Mouse (Mus musculus) limb, embryonic 13.5 days (tissue): ENCODE measurements around the gene Scrn1. TPM values are rescaled to one million over a fixed set of nuclear protein-coding genes. Genes with fewer than 3 reads are reported as not detected.
A peak's percentile ranks its signal among the peaks of the same experiment; 100 is the strongest.

Experiments
- ATAC-seq: fragments of 200-750 bp; cut with Nextera tagmentation; 2 replicates; pipeline ENCODE4 v1.8.0; 2017; ENCODE audit warnings: low read depth, moderate number of reproducible peaks, moderate TSS enrichment; ENCODE audit not compliant: low FRiP score
- H3K27ac ChIP-seq: fragments of 300-500 bp; sonication (generic); 2 replicates; pipeline ENCODE4 v1.5.1; 2015; ENCODE audit warnings: inconsistent platforms, mild to moderate bottlenecking, moderate library complexity
- H3K27me3 ChIP-seq: fragments of 300-500 bp; sonication (generic); 2 replicates; pipeline ENCODE4 v1.6.1; 2015; ENCODE audit warnings: mild to moderate bottlenecking, inconsistent platforms
- H3K36me3 ChIP-seq: fragments of 300-500 bp; sonication (generic); 2 replicates; pipeline ENCODE4 v1.6.1; 2015; ENCODE audit warnings: inconsistent platforms, mild to moderate bottlenecking, moderate library complexity
- H3K4me1 ChIP-seq: fragments of 300-500 bp; sonication (generic); 2 replicates; pipeline ENCODE4 v1.6.1; 2015; ENCODE audit warnings: inconsistent platforms
- H3K4me2 ChIP-seq: fragments of 300-500 bp; sonication (generic); replicated peaks from 2 replicates; pipeline ENCODE4 v1.6.1; 2015; ENCODE audit warnings: inconsistent platforms, mild to moderate bottlenecking, moderate library complexity
- H3K4me3 ChIP-seq: fragments of 300-500 bp; sonication (generic); 2 replicates; pipeline ENCODE4 v1.5.1; 2015; ENCODE audit warnings: moderate library complexity, mild to moderate bottlenecking, inconsistent platforms
- H3K9ac ChIP-seq: fragments of 300-500 bp; sonication (generic); 2 replicates; pipeline ENCODE4 v1.6.1; 2015; ENCODE audit warnings: mild to moderate bottlenecking, inconsistent platforms
- H3K9me3 ChIP-seq: fragments of 300-500 bp; sonication (generic); 2 replicates; pipeline ENCODE4 v1.6.1; 2016; ENCODE audit warnings: inconsistent platforms
- WGBS: fragments of 180-500 bp; shearing (Covaris S2); methylation state at CpG from one replicate; pipeline ENCODE4 v1.1.7; 2015; 5-methylcytosine and 5-hydroxymethylcytosine counted together
- polyA plus RNA-seq: library from polyadenylated mRNA; unstranded; fragments of >200 nt; fragmentation: Nextera tagmentation; extraction: Ambion mirVana; gene quantifications from 2 replicates; pipeline ENCODE4 v1.2.1, GENCODE M21; 2015

Scrn1 gene
- polyA plus RNA-seq, 1 experiment from 2014 or later = 13.0 TPM

DNA sequence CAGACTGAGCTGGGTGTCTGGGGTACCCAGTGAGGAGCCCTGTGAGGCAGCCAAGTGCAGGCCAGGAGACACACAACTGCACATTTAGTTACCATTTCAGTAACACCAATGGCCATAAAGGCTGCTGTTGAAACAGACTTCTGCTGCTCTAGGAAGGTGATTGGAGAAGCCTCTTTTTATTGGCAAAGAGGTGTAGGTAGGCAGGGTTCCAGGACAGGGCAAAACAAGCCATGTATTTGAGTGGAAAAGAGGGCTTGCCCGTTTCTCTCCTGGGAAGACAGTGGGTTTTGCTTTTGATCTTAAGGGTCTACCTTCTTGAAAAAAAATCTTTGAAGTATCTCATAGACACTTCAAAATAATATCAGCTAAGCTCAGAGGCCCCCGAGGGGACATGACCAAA is 54.0 kb downstream of the Scrn1 start:
- no peaks in the 10 kb centered on the region for H3K36me3 ChIP-seq
- no peak overlapping the region for H3K4me2 ChIP-seq
- no peak overlapping the region for H3K9ac ChIP-seq
- H3K9me3 ChIP-seq = no peaks in the 10 kb centered on the region
- no peak overlapping the region for H3K27ac ChIP-seq
- ATAC-seq = no peak
- H3K4me3 ChIP-seq = no peak overlapping the region
- H3K4me1 ChIP-seq = peaks cover 18% of the 10 kb centered on the region
- H3K27me3 ChIP-seq = 0 out of 2 replicates have a peak, but pooled peaks cover 6% of the 10 kb centered on the region
- 72% methylated on average over 2 of the region's 2 CpGs for WGBS

DNA sequence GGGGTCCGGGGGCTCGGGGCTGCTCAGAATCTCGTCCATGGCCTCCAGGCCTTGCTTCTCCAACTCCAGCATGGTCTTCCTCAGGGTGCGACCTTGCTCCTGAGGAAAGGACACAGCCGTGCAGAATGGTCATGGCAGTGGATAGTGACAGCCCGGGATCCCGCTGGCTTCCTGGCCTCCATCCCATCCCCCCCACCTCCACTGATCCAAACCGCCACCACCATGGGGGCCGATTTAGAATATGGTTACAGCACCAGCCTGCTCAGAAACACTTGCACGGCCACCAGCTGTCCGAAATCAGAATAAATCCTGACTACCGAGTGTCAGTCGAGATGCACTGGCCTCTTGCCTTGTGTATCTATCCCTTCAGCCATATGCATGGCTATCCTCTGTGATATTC is 57.0 kb downstream of the Scrn1 start:
- no peak overlapping the region for H3K27ac ChIP-seq
- peaks cover 3% of the 10 kb centered on the region; the same call in 1 of the 2 replicates for H3K27me3 ChIP-seq
- no peaks in the 10 kb centered on the region for H3K36me3 ChIP-seq
- H3K4me2 ChIP-seq = no peak overlapping the region
- ATAC-seq = no peak
- no peak overlapping the region for H3K4me3 ChIP-seq
- H3K9ac ChIP-seq = no peak overlapping the region
- H3K4me1 ChIP-seq = peaks cover 18% of the 10 kb centered on the region
- 91% methylated on average over 13 of the region's 13 CpGs for WGBS
- no peaks in the 10 kb centered on the region for H3K9me3 ChIP-seq

DNA sequence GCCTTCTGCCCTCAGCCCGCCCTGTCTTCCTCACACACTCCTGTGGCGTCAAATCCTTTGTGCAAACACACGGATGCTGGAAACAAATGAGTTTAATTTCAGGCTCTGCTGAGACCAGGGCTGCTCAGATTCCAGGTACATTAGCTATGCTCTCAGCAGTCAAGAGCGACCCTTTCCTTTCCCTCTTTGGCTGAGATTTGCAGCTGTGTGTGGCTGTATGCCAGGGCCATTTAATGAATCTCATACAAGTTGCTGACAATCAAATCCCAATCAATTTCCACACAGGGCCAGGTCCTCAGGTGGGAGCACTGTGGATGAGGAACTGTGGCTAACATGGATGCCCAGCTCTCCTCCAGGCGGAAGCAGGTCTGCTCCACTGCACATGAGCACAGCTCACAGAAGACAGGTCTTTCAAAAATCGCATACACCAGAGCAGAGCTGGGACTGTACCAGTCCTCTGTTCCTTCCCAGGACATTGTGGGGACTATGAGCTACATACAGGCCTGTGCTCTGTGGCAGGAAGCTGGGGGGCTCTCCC is 58.0 kb downstream of the Scrn1 start:
- 37% methylated on average over 6 of the region's 6 CpGs for WGBS
- Histone ChIP-seq H3K27me3 (no peaks in the 10 kb centered on the region; the same call in 1 of the 2 replicates), H3K4me2 (no peak overlapping the region), H3K36me3 (no peaks in the 10 kb centered on the region), H3K9me3 (no peaks in the 10 kb centered on the region), H3K4me1 (peaks cover 18% of the 10 kb centered on the region), H3K9ac (peak overlapping the region; percentile 8; the same call in 1 of the 2 replicates), H3K4me3 (no peak overlapping the region), H3K27ac (peak overlapping the region; percentile 45; the same call in 1 of the 2 replicates)
- peak; percentile 52 for ATAC-seq

DNA sequence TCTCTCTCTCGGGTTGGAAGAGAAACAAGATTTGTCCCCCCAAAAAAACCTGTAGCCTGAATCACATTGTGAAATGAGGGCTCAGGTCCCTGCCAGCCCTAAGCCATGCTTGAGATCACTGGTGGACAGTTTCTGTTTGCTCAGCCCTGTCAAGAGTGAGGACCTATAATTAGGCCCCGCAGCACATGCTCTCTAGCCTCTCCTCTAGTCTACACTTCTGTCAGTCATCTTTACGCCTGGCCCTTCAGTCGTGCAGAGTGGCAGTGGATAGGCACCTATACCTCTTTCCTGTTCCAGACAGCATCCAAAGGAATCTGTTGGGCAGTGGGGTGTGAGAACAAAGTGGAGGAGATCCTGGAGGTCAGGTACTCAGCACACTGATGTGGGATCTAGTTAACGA is 58.5 kb downstream of the Scrn1 start:
- H3K9me3 ChIP-seq = no peaks in the 10 kb centered on the region
- H3K9ac ChIP-seq = peak overlapping the region; percentile 8; the same call in 1 of the 2 replicates
- H3K4me3 ChIP-seq = no peak overlapping the region
- H3K36me3 ChIP-seq = no peaks in the 10 kb centered on the region
- no peak overlapping the region for H3K4me2 ChIP-seq
- ATAC-seq = no peak
- peak overlapping the region; percentile 11; the same call in 1 of the 2 replicates for H3K27ac ChIP-seq
- peaks cover 20% of the 10 kb centered on the region for H3K4me1 ChIP-seq
- 62% methylated on average over 5 of the region's 5 CpGs for WGBS
- H3K27me3 ChIP-seq = no peaks in the 10 kb centered on the region; the same call in 1 of the 2 replicates

DNA sequence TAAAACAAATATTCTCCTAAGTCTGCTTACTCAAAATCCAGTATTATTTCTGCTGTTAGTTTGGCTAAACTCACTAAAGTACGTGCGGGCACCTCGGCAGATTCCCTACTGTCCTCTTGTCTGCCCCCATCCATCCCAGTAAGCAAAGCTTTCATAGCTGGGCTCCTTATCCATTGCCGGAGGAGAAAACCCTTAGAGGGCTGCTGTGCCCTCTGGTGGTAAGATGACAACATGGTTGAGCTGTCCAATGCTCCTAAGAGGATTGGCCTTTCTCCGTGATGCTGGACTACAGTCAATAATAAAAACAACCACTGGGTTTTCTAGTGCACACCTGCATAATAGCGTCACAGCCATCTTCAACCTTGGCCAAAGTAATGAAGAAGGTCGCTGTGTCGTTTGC is 59.3 kb downstream of the Scrn1 start:
- Histone ChIP-seq H3K4me1 (peaks cover 20% of the 10 kb centered on the region), H3K9me3 (no peaks in the 10 kb centered on the region), H3K27ac (no peak overlapping the region), H3K27me3 (peaks cover 3% of the 10 kb centered on the region; the same call in 1 of the 2 replicates), H3K9ac (no peak overlapping the region), H3K4me3 (no peak overlapping the region), H3K36me3 (peaks cover under 1% of the 10 kb centered on the region; the same call in 1 of the 2 replicates), H3K4me2 (no peak overlapping the region)
- 46% methylated on average over 8 of the region's 8 CpGs for WGBS
- no peak for ATAC-seq

DNA sequence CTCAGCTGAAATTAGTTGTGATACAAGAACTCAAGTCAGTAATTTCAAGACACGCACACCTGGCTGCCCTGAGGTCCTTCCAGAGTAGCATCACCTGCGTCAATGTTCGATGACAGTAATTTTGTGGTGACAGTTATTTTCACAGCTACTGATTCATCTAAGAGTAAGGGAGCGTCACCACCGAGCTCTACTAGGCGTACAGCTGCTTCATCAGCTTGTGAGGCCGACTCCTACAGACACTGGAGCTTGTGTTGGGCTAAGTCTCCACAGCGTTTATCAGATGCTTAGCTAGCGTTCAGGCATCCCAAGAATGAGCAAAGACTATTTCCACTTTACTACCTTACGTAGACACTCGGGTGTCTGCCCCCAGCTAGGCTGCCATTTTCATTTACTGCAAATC is 60.0 kb downstream of the Scrn1 start:
- Histone ChIP-seq H3K4me3 (no peak overlapping the region), H3K9me3 (no peaks in the 10 kb centered on the region; the same call in 1 of the 2 replicates), H3K4me2 (no peak overlapping the region), H3K27ac (no peak overlapping the region), H3K4me1 (peaks cover 23% of the 10 kb centered on the region), H3K9ac (no peak overlapping the region), H3K27me3 (peaks cover 3% of the 10 kb centered on the region; the same call in 1 of the 2 replicates), H3K36me3 (peaks cover 3% of the 10 kb centered on the region; the same call in 1 of the 2 replicates)
- no peak for ATAC-seq
- WGBS = 79% methylated on average over 11 of the region's 11 CpGs

DNA sequence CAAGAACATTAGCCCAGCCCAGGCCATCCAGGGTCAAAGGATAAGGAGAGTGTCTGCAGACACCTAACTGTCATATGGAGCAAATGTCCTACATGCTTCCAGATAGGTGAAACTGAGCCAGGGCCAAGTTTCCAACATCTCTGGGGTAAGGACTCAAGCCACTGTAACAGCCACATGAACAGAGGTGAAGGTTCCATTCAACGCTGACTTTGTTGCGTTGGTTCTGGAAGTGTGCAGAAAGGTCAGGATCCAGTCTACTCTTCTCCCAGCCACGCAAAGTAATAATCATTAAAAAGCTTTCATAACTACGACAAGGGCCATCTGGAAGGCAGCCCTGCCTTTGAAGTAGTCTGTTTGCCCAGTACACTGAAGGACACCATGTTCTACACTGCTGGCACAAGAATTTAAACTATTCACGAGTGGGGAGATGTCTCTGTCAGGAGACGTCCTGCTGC is 63.6 kb downstream of the Scrn1 start:
- Histone ChIP-seq H3K4me2 (no peak overlapping the region), H3K36me3 (peaks cover 3% of the 10 kb centered on the region; the same call in 1 of the 2 replicates), H3K4me1 (peaks cover 7% of the 10 kb centered on the region), H3K9me3 (no peaks in the 10 kb centered on the region; the same call in 1 of the 2 replicates), H3K27ac (no peak overlapping the region), H3K4me3 (no peak overlapping the region), H3K27me3 (peaks cover 6% of the 10 kb centered on the region; the same call in 1 of the 2 replicates), H3K9ac (no peak overlapping the region)
- WGBS = 53% methylated on average over 6 of the region's 6 CpGs
- ATAC-seq = no peak

DNA sequence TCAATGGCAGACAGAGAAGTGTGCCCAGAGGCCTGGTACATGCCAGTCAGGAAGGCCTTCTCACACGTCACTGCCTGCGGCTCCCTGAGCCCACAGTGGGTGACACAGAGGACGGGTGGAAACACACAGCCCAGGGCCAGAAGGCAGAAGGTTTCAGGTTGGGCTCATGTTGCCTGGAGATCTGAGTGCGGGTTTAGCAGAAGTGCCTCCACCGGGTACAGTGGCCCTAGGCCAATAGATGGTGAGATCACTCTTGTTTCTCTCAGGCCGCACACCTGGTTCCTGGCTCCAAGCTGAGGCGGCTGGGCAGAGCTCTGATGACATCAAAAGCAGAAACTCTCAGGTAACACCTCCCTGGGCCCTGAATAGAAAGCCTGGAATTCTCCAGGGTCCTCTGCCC is 70.1 kb downstream of the Scrn1 start:
- 74% methylated on average over 7 of the region's 7 CpGs for WGBS
- ATAC-seq = no peak
- H3K4me2 ChIP-seq = no peak overlapping the region

DNA sequence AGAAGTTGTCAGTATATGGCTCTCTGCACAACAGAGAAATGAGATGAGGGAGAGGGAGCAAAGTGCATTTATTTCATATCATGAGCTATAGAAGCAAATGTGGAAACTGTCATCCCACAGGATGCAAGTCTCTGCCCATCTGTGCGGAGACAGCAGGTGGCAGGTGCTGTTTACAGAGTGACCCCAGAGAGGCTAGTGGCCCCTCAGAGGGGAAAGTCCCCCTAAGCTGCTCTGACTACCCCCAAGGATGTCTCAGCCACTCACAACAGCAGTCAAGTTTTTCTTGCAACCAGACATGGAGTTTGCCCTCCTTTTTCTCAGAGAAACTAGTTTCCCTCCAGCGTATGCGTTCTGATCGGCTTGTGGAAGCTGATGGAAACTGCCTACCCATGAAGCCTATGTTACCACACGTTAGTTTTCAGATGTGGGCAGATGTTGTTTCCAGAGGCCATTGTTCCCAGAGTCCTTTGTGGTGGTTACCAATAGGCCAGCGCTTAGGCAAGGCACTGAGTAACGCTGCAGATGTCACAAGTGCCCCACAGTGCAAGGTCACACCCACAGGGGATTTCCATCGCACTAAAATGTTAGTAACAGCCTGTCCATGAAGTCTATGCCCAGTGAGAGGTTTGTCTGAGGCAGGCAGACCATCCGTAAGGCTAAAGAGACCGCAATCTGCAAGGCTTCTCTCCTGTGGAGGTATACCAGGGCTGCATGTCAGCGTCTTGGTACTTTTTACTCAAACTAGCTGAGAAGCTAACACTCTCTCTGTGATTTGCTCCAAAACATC is 71.5 kb downstream of the Scrn1 start:
- Histone ChIP-seq H3K4me1 (peaks cover 12% of the 10 kb centered on the region), H3K36me3 (no peaks in the 10 kb centered on the region), H3K27ac (no peak overlapping the region), H3K9me3 (no peaks in the 10 kb centered on the region; the same call in 1 of the 2 replicates), H3K4me2 (no peak overlapping the region), H3K9ac (no peak overlapping the region), H3K4me3 (no peak overlapping the region), H3K27me3 (peaks cover 21% of the 10 kb centered on the region; the same call in 1 of the 2 replicates)
- 71% methylated on average over 11 of the region's 11 CpGs for WGBS
- ATAC-seq = no peak

More for the DNA sequence above, 70.1 kb downstream of the Scrn1 start:
- Histone ChIP-seq H3K9me3 (no peaks in the 10 kb centered on the region; the same call in 1 of the 2 replicates), H3K9ac (no peak overlapping the region), H3K4me3 (no peak overlapping the region), H3K4me1 (peaks cover 12% of the 10 kb centered on the region), H3K27ac (no peak overlapping the region), H3K27me3 (peaks cover 20% of the 10 kb centered on the region; the same call in 1 of the 2 replicates), H3K36me3 (no peaks in the 10 kb centered on the region)

DNA sequence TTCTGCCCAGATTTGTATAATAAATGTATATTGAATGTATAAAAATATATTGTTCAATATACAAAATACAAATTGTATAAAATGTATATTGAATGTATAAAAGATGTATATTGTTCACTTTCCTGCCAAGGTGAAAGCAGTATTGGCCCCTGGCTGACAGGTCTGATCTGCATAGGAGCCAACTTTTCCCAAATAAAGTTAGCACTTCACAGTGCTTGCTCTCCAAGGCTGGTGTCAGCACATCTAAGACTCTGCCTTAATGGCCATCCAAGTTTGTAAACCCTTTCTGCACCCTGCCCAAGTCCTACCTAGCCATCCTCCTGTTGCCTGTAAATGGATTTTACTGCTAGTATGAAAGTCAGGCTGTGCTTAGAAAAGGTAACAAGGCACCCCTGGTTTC is 72.2 kb downstream of the Scrn1 start:
- ATAC-seq = peak; percentile 79; the same call in 1 of the 2 replicates
- H3K4me2 ChIP-seq = no peak overlapping the region
- H3K4me1 ChIP-seq = peaks cover 12% of the 10 kb centered on the region
- H3K27ac ChIP-seq = no peak overlapping the region
- no peak overlapping the region for H3K4me3 ChIP-seq
- H3K9ac ChIP-seq = no peak overlapping the region
- H3K36me3 ChIP-seq = no peaks in the 10 kb centered on the region
- H3K9me3 ChIP-seq = no peaks in the 10 kb centered on the region
- H3K27me3 ChIP-seq = peaks cover 26% of the 10 kb centered on the region

DNA sequence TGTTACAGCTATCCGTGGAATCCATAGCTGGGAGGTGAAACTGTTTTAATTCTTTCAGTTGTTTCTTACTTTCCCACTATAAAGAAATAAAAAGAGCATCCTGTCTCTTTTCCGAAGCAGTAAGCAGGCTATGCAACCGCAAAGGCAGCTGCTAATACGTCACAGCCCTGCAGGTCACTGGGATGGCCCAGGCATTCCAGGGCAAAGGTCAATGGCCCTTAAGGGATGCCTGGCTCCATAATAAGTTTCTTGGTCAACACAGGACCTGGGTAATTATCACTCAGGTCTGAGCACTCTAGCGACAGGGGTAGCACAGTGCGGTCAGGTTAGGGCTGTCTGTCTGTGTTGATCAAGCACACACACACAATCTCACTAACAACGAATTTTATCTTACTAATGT is 75.2 kb downstream of the Scrn1 start:
- H3K27me3 ChIP-seq = peaks cover 44% of the 10 kb centered on the region
- 35% methylated on average over 7 of the region's 7 CpGs for WGBS
- H3K27ac ChIP-seq = no peak overlapping the region
- peaks cover 12% of the 10 kb centered on the region for H3K4me1 ChIP-seq
- H3K9ac ChIP-seq = no peak overlapping the region
- no peaks in the 10 kb centered on the region for H3K9me3 ChIP-seq
- H3K4me2 ChIP-seq = no peak overlapping the region
- no peak for ATAC-seq
- H3K36me3 ChIP-seq = no peaks in the 10 kb centered on the region
- H3K4me3 ChIP-seq = no peak overlapping the region

DNA sequence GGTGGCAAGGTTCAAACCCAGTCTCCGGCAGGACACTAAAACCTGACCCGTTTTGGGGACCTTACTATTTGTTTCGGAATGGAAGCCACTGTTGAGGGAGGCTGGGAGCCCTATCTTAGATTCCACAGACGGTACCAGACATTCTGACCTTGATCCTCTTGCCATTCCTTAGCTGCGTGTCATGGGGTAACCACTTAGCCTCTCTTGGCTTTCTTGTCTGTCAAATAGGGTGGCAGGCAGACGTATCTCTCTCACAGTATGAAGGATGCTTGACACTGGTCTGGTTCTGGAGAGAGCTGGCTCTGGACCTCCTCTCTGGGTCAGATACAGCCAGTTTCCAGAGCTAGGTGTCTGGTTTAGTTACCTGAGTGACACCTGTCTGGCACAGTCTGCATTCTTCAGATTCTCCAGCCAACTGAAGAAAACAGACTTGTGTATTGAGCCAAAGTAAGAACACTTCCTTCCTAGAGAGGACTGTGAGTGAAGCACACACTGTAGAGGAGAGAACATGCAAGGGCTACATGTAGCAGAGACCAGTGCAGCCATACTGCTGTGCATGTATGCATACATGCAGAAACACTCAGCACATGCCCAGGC is 80.2 kb downstream of the Scrn1 start:
- Histone ChIP-seq H3K36me3 (no peaks in the 10 kb centered on the region), H3K4me2 (peak overlapping the region; percentile 69), H3K27me3 (peaks cover 55% of the 10 kb centered on the region), H3K27ac (no peak overlapping the region), H3K4me1 (peaks cover 10% of the 10 kb centered on the region), H3K4me3 (peak overlapping the region; percentile 37), H3K9me3 (no peaks in the 10 kb centered on the region), H3K9ac (peak overlapping the region; percentile 50; the same call in 1 of the 2 replicates)
- no peak; the same call in 1 of the 2 replicates for ATAC-seq
- 18% methylated on average over 6 of the region's 6 CpGs for WGBS
